Mouse (Mus musculus): ENCODE results near the gene Igf2bp2. TPM values are rescaled to one million over a fixed set of nuclear protein-coding genes. Genes with fewer than 3 reads are reported as not detected.

The Igf2bp2 gene
- polyA plus RNA-seq, 1 experiment from 2014 or later: 132 TPM

DNA sequence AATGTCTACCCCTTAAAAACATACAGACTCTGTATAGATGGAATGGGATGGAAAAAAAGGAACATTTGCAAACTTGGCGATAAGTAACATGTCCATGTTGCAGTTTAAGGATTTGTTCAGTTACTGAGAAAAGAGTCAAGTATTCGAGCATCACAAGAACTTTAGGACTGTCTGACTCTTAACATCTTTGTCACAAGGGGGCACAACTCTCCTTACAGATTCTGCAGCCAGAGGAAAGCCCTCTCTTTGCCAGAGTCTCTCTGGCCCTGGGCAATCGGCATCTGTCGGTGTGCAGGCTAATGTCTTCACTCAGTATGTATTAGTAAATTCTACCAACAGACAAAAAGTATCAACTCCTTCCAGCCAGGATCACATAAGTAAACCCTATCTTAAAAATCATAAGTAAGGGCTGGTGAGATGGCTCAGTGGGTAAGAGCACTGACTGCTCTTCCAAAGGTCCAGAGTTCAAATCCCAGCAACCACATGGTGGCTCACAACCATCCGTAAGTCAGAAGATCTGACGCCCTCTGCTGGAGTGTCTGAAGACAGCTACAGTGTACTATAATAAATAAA, 57.0 kb downstream of the Igf2bp2 start:
- Histone ChIP-seq H3K27ac (ENCODE audit: low read depth, low read length) (no peak overlapping the region), H3K9me3 (ENCODE audit: control insufficient read depth, low read length) (no peaks in the 10 kb centered on the region), H3K4me1 (replicated peaks; ENCODE audit: control insufficient read depth, insufficient read depth, low read length) (no peaks in the 10 kb centered on the region), H3K9ac (ENCODE audit: low read depth, low read length) (no peak overlapping the region), H3K36me3 (ENCODE audit: control insufficient read depth, insufficient read depth, low read length) (no peaks in the 10 kb centered on the region), H3K4me2 (replicated peaks; ENCODE audit: low read depth, low read length) (no peak overlapping the region), H3K27me3 (ENCODE audit: control insufficient read depth, insufficient read depth, low read length) (no peaks in the 10 kb centered on the region), H3K4me3 (ENCODE audit: low read depth, low read length) (no peak overlapping the region)
- WGBS: 88% methylated on average over 6 of the region's 6 CpGs
- DNase-seq (ENCODE audit: low spot score): no peak
- no peak for ATAC-seq (ENCODE audit: low FRiP score)

DNA sequence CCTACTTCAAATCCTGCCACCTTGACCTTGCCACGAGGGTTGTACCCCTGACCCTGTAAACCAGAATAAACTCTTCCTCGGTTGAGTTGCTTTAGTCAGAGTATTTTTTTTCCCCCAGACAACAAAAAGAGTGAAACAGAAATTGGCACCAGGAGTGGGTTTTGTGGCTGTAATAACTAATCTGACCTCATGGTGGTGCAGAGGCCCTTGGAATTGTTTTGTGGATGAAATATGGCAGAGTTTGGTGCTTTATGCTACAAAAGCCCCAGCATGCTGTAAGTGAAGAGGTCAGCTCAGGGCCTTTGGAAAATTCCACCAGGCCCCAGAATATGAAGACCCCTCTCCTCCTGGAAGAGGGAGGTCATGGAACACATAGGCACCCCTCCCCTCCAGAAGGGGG, 63.0 kb downstream of the Igf2bp2 start:
- WGBS: 84% methylated on average over 2 of the region's 2 CpGs
- Histone ChIP-seq H3K4me2 (replicated peaks; ENCODE audit: low read depth, low read length) (no peak overlapping the region), H3K27me3 (ENCODE audit: control insufficient read depth, insufficient read depth, low read length) (no peaks in the 10 kb centered on the region), H3K36me3 (ENCODE audit: control insufficient read depth, insufficient read depth, low read length) (no peaks in the 10 kb centered on the region), H3K4me1 (replicated peaks; ENCODE audit: control insufficient read depth, insufficient read depth, low read length) (peaks cover 3% of the 10 kb centered on the region; the same call in 1 of the 2 replicates), H3K27ac (ENCODE audit: low read depth, low read length) (no peak overlapping the region), H3K9ac (ENCODE audit: low read depth, low read length) (no peak overlapping the region), H3K4me3 (ENCODE audit: low read depth, low read length) (no peak overlapping the region), H3K9me3 (ENCODE audit: control insufficient read depth, low read length) (no peaks in the 10 kb centered on the region)
- no peak for ATAC-seq (ENCODE audit: low FRiP score)
- DNase-seq (ENCODE audit: low spot score): no peak

DNA sequence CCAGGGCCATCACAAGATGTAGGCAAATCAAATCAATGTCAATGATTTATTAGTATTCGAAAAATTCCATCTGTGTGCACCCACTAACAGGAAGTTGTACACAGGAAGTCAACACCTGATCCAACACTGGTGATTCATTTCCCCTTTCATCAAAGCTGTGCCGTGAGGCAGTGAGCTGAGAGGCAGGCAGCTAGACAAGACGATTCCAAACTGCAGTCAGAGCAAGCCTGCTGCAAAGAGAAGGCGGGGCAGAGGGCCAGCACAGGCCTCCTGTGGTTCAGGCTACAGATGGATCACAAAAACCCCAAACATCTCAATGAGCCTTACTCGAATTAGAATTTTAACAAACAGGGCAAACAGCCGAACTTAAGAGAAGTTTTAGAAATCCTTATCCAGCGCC, 65.4 kb downstream of the Igf2bp2 start:
- Histone ChIP-seq H3K36me3 (ENCODE audit: control insufficient read depth, insufficient read depth, low read length) (no peaks in the 10 kb centered on the region), H3K27ac (ENCODE audit: low read depth, low read length) (no peak overlapping the region), H3K27me3 (ENCODE audit: control insufficient read depth, insufficient read depth, low read length) (no peaks in the 10 kb centered on the region), H3K9ac (ENCODE audit: low read depth, low read length) (no peak overlapping the region), H3K4me3 (ENCODE audit: low read depth, low read length) (no peak overlapping the region), H3K4me1 (replicated peaks; ENCODE audit: control insufficient read depth, insufficient read depth, low read length) (peaks cover 3% of the 10 kb centered on the region; the same call in 1 of the 2 replicates), H3K9me3 (ENCODE audit: control insufficient read depth, low read length) (no peaks in the 10 kb centered on the region), H3K4me2 (replicated peaks; ENCODE audit: low read depth, low read length) (no peak overlapping the region)
- DNase-seq (ENCODE audit: low spot score) (no peak), ATAC-seq (ENCODE audit: low FRiP score) (no peak)
- WGBS: 43% methylated on average over 7 of the region's 7 CpGs

DNA sequence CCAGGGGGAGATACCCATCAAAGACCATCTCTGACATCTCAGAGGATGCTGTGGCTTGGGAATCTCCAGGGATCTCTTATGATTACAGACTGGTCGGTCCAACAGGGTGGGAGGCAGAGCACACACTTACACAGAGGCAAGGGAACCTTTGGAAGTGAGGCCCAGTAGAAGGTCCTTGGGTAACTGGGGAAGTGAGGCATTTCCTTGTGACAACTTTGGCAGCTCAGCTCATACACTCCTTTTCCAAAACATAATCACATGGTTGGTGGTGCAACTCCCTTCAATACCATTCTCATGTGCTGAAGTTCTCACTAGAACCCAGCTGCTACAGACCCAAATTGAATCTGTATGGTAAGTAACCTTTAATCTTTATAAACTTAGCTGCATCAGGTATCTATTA, 67.3 kb downstream of the Igf2bp2 start:
- no peak for ATAC-seq (ENCODE audit: low FRiP score)
- 84% methylated on average over 1 of the region's 1 CpGs for WGBS

DNA sequence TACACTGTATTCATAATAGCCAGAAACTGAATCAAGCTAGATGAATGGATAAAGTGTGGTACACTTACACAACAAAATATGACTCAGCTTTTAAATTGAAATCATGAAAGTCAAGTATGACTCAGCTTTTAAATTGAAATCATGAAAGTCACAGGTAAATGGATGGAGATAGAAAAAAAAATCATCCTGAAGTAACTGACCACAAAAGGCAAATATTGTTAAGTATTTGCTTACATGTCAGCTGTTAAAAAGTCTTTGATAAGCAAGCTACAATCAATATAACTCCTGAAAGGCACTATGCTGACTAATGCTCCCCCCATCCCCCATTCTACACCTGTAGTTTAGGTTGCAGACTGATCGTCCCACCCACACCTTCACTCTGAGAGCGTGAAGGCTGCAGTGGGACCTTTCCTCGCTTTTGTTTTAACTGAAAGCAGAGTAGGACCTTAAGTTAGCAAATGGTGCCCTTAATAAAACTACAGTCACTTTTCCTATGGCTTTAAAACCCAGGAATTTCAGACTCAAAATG, 71.8 kb downstream of the Igf2bp2 start:
- Histone ChIP-seq H3K27me3 (ENCODE audit: control insufficient read depth, insufficient read depth, low read length) (no peaks in the 10 kb centered on the region), H3K9me3 (ENCODE audit: control insufficient read depth, low read length) (no peaks in the 10 kb centered on the region), H3K4me2 (replicated peaks; ENCODE audit: low read depth, low read length) (no peak overlapping the region), H3K27ac (ENCODE audit: low read depth, low read length) (no peak overlapping the region), H3K4me1 (replicated peaks; ENCODE audit: control insufficient read depth, insufficient read depth, low read length) (no peaks in the 10 kb centered on the region), H3K9ac (ENCODE audit: low read depth, low read length) (no peak overlapping the region), H3K36me3 (ENCODE audit: control insufficient read depth, insufficient read depth, low read length) (no peaks in the 10 kb centered on the region), H3K4me3 (ENCODE audit: low read depth, low read length) (no peak overlapping the region)
- no peak for ATAC-seq (ENCODE audit: low FRiP score)
- WGBS: 88% methylated on average over 3 of the region's 3 CpGs
- no peak for DNase-seq (ENCODE audit: low spot score)

More for the DNA sequence above, 67.3 kb downstream of the Igf2bp2 start:
- Histone ChIP-seq H3K27ac (ENCODE audit: low read depth, low read length) (no peak overlapping the region), H3K4me3 (ENCODE audit: low read depth, low read length) (no peak overlapping the region), H3K4me1 (replicated peaks; ENCODE audit: control insufficient read depth, insufficient read depth, low read length) (peaks cover 3% of the 10 kb centered on the region; the same call in 1 of the 2 replicates), H3K27me3 (ENCODE audit: control insufficient read depth, insufficient read depth, low read length) (no peaks in the 10 kb centered on the region), H3K9ac (ENCODE audit: low read depth, low read length) (no peak overlapping the region), H3K4me2 (replicated peaks; ENCODE audit: low read depth, low read length) (no peak overlapping the region), H3K36me3 (ENCODE audit: control insufficient read depth, insufficient read depth, low read length) (no peaks in the 10 kb centered on the region), H3K9me3 (ENCODE audit: control insufficient read depth, low read length) (no peaks in the 10 kb centered on the region)
- DNase-seq (ENCODE audit: low spot score): no peak

DNA sequence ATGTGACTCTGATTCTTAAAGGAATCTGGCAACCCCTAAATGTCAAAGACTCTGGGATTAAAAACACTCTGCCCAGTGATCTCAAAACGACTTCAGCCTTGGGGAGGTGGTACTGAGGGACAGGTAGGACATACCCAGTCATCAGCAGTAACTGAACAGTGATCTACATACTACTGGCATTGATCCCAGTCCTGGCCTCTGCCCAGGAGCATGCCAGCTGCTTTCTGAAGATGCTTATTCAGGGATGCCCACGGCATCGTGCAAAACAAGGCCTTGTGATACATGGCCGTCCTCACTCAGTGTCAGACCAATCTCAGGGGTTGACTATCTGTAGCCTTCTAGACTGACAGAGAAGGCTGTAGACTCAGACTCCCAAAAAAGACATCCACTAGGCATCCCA, 77.7 kb downstream of the Igf2bp2 start:
- Histone ChIP-seq H3K27ac (ENCODE audit: low read depth, low read length) (no peak overlapping the region), H3K9ac (ENCODE audit: low read depth, low read length) (no peak overlapping the region), H3K4me2 (replicated peaks; ENCODE audit: low read depth, low read length) (no peak overlapping the region), H3K9me3 (ENCODE audit: control insufficient read depth, low read length) (no peaks in the 10 kb centered on the region), H3K4me1 (replicated peaks; ENCODE audit: control insufficient read depth, insufficient read depth, low read length) (no peaks in the 10 kb centered on the region), H3K36me3 (ENCODE audit: control insufficient read depth, insufficient read depth, low read length) (0 out of 2 replicates have a peak, but pooled peaks cover 4% of the 10 kb centered on the region), H3K27me3 (ENCODE audit: control insufficient read depth, insufficient read depth, low read length) (no peaks in the 10 kb centered on the region), H3K4me3 (ENCODE audit: low read depth, low read length) (no peak overlapping the region)
- DNase-seq (ENCODE audit: low spot score) (no peak), ATAC-seq (ENCODE audit: low FRiP score) (no peak)
- WGBS: 94% methylated on average over 4 of the region's 4 CpGs

DNA sequence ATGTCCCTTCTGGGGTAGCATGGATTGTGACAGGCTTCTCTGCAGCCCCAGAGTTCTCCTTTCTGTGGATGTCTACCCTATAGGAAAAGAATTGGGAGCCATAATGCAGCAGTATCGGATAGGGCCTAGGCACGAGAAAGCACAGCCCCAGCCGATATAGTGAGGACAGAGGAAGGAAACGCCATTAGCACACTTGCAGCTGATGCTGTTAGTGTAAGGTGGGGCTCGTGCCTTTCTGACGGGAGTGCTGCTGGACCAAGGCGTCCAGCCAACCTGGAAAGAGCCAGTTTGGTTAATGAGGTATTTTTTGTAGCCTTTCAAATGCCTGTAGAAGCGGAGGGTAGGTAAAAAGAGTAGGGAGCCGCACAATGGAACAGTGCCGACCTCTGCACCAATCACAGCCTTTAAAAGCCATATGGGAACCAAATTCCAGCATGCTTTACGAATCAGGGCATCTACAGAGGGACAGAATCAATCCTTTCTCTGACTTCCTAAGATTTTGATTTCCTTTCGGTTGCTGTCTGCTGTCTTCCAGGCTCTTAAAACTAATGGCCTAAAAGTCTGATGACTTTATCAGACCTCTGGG, 82.9 kb downstream of the Igf2bp2 start:
- 89% methylated on average over 12 of the region's 12 CpGs for WGBS
- Histone ChIP-seq H3K27ac (ENCODE audit: low read depth, low read length) (no peak overlapping the region), H3K4me2 (replicated peaks; ENCODE audit: low read depth, low read length) (no peak overlapping the region), H3K9me3 (ENCODE audit: control insufficient read depth, low read length) (no peaks in the 10 kb centered on the region), H3K36me3 (ENCODE audit: control insufficient read depth, insufficient read depth, low read length) (peaks cover 9% of the 10 kb centered on the region; the same call in 1 of the 2 replicates), H3K4me3 (ENCODE audit: low read depth, low read length) (no peak overlapping the region), H3K9ac (ENCODE audit: low read depth, low read length) (no peak overlapping the region), H3K4me1 (replicated peaks; ENCODE audit: control insufficient read depth, insufficient read depth, low read length) (0 out of 2 replicates have a peak, but pooled peaks cover 4% of the 10 kb centered on the region), H3K27me3 (ENCODE audit: control insufficient read depth, insufficient read depth, low read length) (no peaks in the 10 kb centered on the region)
- DNase-seq (ENCODE audit: low spot score): no peak
- no peak for ATAC-seq (ENCODE audit: low FRiP score)

DNA sequence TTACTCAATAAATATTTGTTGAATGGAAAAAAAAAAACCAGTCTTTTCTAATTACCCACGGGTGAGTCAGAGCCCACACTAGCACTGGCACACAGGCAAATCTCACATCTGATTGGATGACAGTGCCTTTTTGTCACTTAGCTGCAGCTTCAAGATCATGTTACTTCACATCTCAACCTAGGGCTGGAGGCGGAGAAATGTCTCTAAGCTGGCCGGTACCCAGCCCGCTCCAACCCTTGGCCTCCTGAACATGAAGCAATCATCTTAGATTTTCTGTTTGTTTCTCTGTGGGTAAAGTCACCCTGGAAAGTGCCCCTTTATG, 86.5 kb downstream of the Igf2bp2 start:
- 43% methylated on average over 4 of the region's 4 CpGs for WGBS
- H3K9me3 ChIP-seq (ENCODE audit: control insufficient read depth, low read length): no peaks in the 10 kb centered on the region
- H3K27me3 ChIP-seq (ENCODE audit: control insufficient read depth, insufficient read depth, low read length): no peaks in the 10 kb centered on the region
- H3K9ac ChIP-seq (ENCODE audit: low read depth, low read length): no peak overlapping the region
- H3K27ac ChIP-seq (ENCODE audit: low read depth, low read length): 0 out of 2 replicates have a peak overlapping the region, but pooled peaks have one; percentile 51
- H3K4me2 ChIP-seq (replicated peaks; ENCODE audit: low read depth, low read length): no peak overlapping the region
- DNase-seq (ENCODE audit: low spot score): no peak
- H3K4me1 ChIP-seq (replicated peaks; ENCODE audit: control insufficient read depth, insufficient read depth, low read length): 0 out of 2 replicates have a peak, but pooled peaks cover 4% of the 10 kb centered on the region
- ATAC-seq (ENCODE audit: low FRiP score): no peak
- no peak overlapping the region for H3K4me3 ChIP-seq (ENCODE audit: low read depth, low read length)
- peaks cover 5% of the 10 kb centered on the region; the same call in 1 of the 2 replicates for H3K36me3 ChIP-seq (ENCODE audit: control insufficient read depth, insufficient read depth, low read length)
